Mouse (Mus musculus) thymus, postnatal 4 days (tissue): ENCODE results near the gene Zfp398.

ENCODE experiments used
- DNase-seq: peaks from one replicate; pipeline ENCODE4 v3.0.0; 2021

The Zfp398 gene

GRCm38 (mm10) chr6:47835482-47835983 lies at the start of gene Zfp398:
Zfp398 (plus strand) TSS chr6:47835661.
- peak; percentile 99 for DNase-seq

GRCm38 (mm10) chr6:47787941-47788736 lies 47.3 kb upstream of the Zfp398 start:
- DNase-seq = peak; percentile 65

- DNase-seq = no peak
These were observed 46.6 kb upstream of the Zfp398 start for GRCm38 (mm10) chr6:47788821-47789220.

- DNase-seq = peak; percentile 35
These were observed 44.7 kb upstream of the Zfp398 start for GRCm38 (mm10) chr6:47790745-47791144.

GRCm38 (mm10) chr6:47792533-47792932 lies 42.9 kb upstream of the Zfp398 start:
- DNase-seq = no peak

- DNase-seq = no peak
These were observed 42.2 kb upstream of the Zfp398 start for GRCm38 (mm10) chr6:47793284-47793683.

GRCm38 (mm10) chr6:47794106-47794830 lies 41.2 kb upstream of the Zfp398 start:
- peak; percentile 63 for DNase-seq

GRCm38 (mm10) chr6:47799079-47799478 lies 36.4 kb upstream of the Zfp398 start:
- DNase-seq = peak; percentile 76

- no peak for DNase-seq
These were observed 29.9 kb upstream of the Zfp398 start for GRCm38 (mm10) chr6:47805520-47805919.

GRCm38 (mm10) chr6:47807419-47807818 lies 28.0 kb upstream of the Zfp398 start:
- no peak for DNase-seq

GRCm38 (mm10) chr6:47808545-47808944 lies 26.9 kb upstream of the Zfp398 start:
- no peak for DNase-seq

- no peak for DNase-seq
These were observed 26.4 kb upstream of the Zfp398 start for GRCm38 (mm10) chr6:47809053-47809452.

GRCm38 (mm10) chr6:47810181-47810580 lies 25.3 kb upstream of the Zfp398 start:
- no peak for DNase-seq

- no peak for DNase-seq
These were observed 24.1 kb upstream of the Zfp398 start for GRCm38 (mm10) chr6:47811324-47811723.

- DNase-seq = no peak
These were observed 23.1 kb upstream of the Zfp398 start for GRCm38 (mm10) chr6:47812271-47812915.

GRCm38 (mm10) chr6:47813257-47813878 lies 22.1 kb upstream of the Zfp398 start, which contains the start of gene Pdia4:
Pdia4 (minus strand) TSS chr6:47813430.
- DNase-seq = peak; percentile 98

- no peak for DNase-seq
These were observed 19.3 kb upstream of the Zfp398 start for GRCm38 (mm10) chr6:47816151-47816550.

GRCm38 (mm10) chr6:47818721-47819120 lies 16.7 kb upstream of the Zfp398 start:
- no peak for DNase-seq

- no peak for DNase-seq
These were observed 15.7 kb upstream of the Zfp398 start for GRCm38 (mm10) chr6:47819626-47820325.

GRCm38 (mm10) chr6:47821236-47821635 lies 14.2 kb upstream of the Zfp398 start:
- no peak for DNase-seq

- DNase-seq = no peak
These were observed 13.7 kb upstream of the Zfp398 start for GRCm38 (mm10) chr6:47821776-47822175.

GRCm38 (mm10) chr6:47824241-47824640 lies 11.2 kb upstream of the Zfp398 start:
- DNase-seq = no peak
